Mouse (Mus musculus): ENCODE measurements around the gene Tcf12.

- TF ChIP-seq CTCF (IDR thresholded peaks at IDR 0.05; ENCODE audit: extremely low read depth, insufficient read depth, insufficient read length, insufficient replicate concordance) (no peak), POLR2A (IDR thresholded peaks at IDR 0.05; ENCODE audit: low read depth, low read length) (no peak)
Measured at GRCm38 (mm10) chr9:71940016-71940415, 171.7 kb downstream of the Tcf12 start.

Measured in spleen, adult 2 months (tissue).